ENCODE assay signal across 16 mouse cellular contexts in genomic region chr10:127160728-127161127, GRCm38 (mm10). TPM values are rescaled to one million over a fixed set of nuclear protein-coding genes. Genes with fewer than 3 reads are reported as not detected.
"Had no signal": no experiment of that assay in that cellular context is flagged by ENCODE, and none has a peak within 500 bp of the region (broad histone marks: within the 10 kb centered on the region; RNA-seq: fewer than 3 reads in every experiment).

No protein-coding gene starts in this region.

- DNase-seq: retina, postnatal 1 day; right cerebral cortex, postnatal 14 days; right cerebral cortex, postnatal 25 days; right cerebral cortex, postnatal 4 days; spleen, adult 18-20 months; thymus, adult 18-20 months; thymus, adult 2 months; thymus, postnatal 14 days; thymus, postnatal 25 days; thymus, postnatal 36 days; thymus, postnatal 4 days had no signal

- H3K36me3 ChIP-seq: neural tube, embryonic 13.5 days; neural tube, embryonic 15.5 days; stomach, embryonic 15.5 days had no signal

- H3K27ac ChIP-seq: neural tube, embryonic 13.5 days; neural tube, embryonic 15.5 days; stomach, embryonic 15.5 days; stomach, postnatal 0 days had no signal

- H3K9me3 ChIP-seq: neural tube, embryonic 13.5 days; neural tube, embryonic 15.5 days; stomach, embryonic 15.5 days had no signal

- H3K4me3 ChIP-seq: neural tube, embryonic 13.5 days; neural tube, embryonic 15.5 days; stomach, embryonic 15.5 days had no signal

- H3K4me2 ChIP-seq: neural tube, embryonic 13.5 days; neural tube, embryonic 15.5 days; stomach, embryonic 15.5 days had no signal

- H3K9ac ChIP-seq: neural tube, embryonic 13.5 days; neural tube, embryonic 15.5 days; stomach, embryonic 15.5 days had no signal

- H3K27me3 ChIP-seq: neural tube, embryonic 15.5 days had no signal

RNA-seq across cellular contexts. Expression of gene Arhgef25, which starts 29.2 kb away (rescaled TPM):
- total RNA-seq: neutrophil, adult 5-6 weeks had no signal
